33 mouse cellular contexts compared by ENCODE assay signal in genomic region chr8:13483191-13483590, GRCm38 (mm10). TPM values are rescaled to one million over a fixed set of nuclear protein-coding genes. Genes with fewer than 3 reads are reported as not detected.
"Had no signal": no experiment of that assay in that cellular context is flagged by ENCODE, and none has a peak within 500 bp of the region (broad histone marks: within the 10 kb centered on the region; RNA-seq: fewer than 3 reads in every experiment).

No protein-coding gene starts in this region.

- H3K27ac ChIP-seq: heart, embryonic 10.5 days; heart, embryonic 13.5 days; heart, embryonic 15.5 days; hindbrain, embryonic 10.5 days; hindbrain, embryonic 12.5 days; hindbrain, embryonic 13.5 days; hindbrain, embryonic 14.5 days; hindbrain, embryonic 15.5 days; hindbrain, postnatal 0 days; intestine, embryonic 15.5 days; kidney, embryonic 15.5 days; kidney, postnatal 0 days; layer of hippocampus, adult 2 months had no signal

- H3K27me3 ChIP-seq: heart, embryonic 12.5 days; heart, embryonic 13.5 days; heart, embryonic 15.5 days; hindbrain, embryonic 12.5 days; hindbrain, embryonic 13.5 days; hindbrain, embryonic 15.5 days; intestine, embryonic 15.5 days; kidney, embryonic 15.5 days had no signal

- DNase-seq: heart, postnatal 10 days; heart, postnatal 14 days; heart, postnatal 36 days; heart, postnatal 4 days; kidney, adult 11 months; kidney, adult 18-20 months; kidney, adult 2 months; kidney, adult 8-10 months; kidney, adult 9 months; kidney, postnatal 10 days; kidney, postnatal 14 days; kidney, postnatal 25 days; kidney, postnatal 36 days; kidney, postnatal 4 days; layer of hippocampus, adult 9-11 months; layer of hippocampus, postnatal 36 days had no signal

- H3K4me3 ChIP-seq: heart, embryonic 10.5 days; heart, embryonic 12.5 days; heart, embryonic 13.5 days; heart, embryonic 15.5 days; hindbrain, embryonic 10.5 days; hindbrain, embryonic 12.5 days; hindbrain, embryonic 13.5 days; hindbrain, embryonic 15.5 days; intestine, embryonic 15.5 days; kidney, embryonic 15.5 days; layer of hippocampus, adult 2 months had no signal

- H3K9ac ChIP-seq: heart, embryonic 12.5 days; heart, embryonic 13.5 days; heart, embryonic 15.5 days; hindbrain, embryonic 12.5 days; hindbrain, embryonic 13.5 days; hindbrain, embryonic 14.5 days; hindbrain, embryonic 15.5 days; intestine, embryonic 15.5 days; kidney, embryonic 15.5 days had no signal

- H3K36me3 ChIP-seq: hindbrain, embryonic 10.5 days; hindbrain, embryonic 12.5 days; intestine, embryonic 15.5 days had no signal

- H3K4me1 ChIP-seq: hindbrain, embryonic 10.5 days; hindbrain, embryonic 12.5 days had no signal

RNA-seq across cellular contexts. Expression of gene Gas6, which starts 11.1 kb away (rescaled TPM):
- polyA plus RNA-seq: inflammation-experienced regulatory T-cells, adult 6 months had no signal

RNA-seq across cellular contexts. Expression of gene Tmem255b, which starts 48.2 kb away (rescaled TPM):
- total RNA-seq: hematopoietic stem cell, adult 5-6 weeks had no signal
- polyA plus RNA-seq: hindbrain, embryonic 11.5 days; inflammation-experienced regulatory T-cells, adult 6 months had no signal
